Mouse (Mus musculus): ENCODE measurements around the gene Slc5a2. TPM values are rescaled to one million over a fixed set of nuclear protein-coding genes. Genes with fewer than 3 reads are reported as not detected.
A peak's percentile ranks its signal among the peaks of the same experiment; 100 is the strongest.

Slc5a2 gene
- polyA plus RNA-seq, 1 experiment from 2014 or later: 0.50 TPM

DNA sequence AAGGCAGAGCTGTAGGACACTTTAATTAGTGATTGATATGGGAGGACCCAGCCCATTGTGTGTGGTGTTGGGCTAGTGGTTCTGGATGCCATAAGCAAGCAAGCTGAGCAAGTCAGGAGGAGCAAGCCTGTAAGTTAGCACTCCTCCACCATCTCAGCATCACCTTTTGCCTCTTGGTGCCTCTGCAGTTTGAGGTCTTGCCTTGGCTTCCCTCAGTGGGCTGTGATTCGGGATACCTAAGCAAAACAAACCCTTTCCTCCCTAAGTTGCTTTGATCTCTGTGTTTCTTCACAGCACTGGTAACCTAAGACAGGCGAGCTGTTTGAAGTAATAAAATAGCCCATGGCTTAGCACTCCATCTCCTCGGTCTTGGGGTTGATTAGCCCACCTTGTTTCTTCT, 45.8 kb downstream of the Slc5a2 start:
- no peak overlapping the region for H3K4me3 ChIP-seq
- no peak for DNase-seq (ENCODE audit: low spot score)
- H3K36me3 ChIP-seq: no peaks in the 10 kb centered on the region
- no peaks in the 10 kb centered on the region for H3K9me3 ChIP-seq (replicated peaks)
- no peaks in the 10 kb centered on the region for H3K27me3 ChIP-seq (ENCODE audit: low read depth, poor library complexity, severe bottlenecking)
- peaks cover 10% of the 10 kb centered on the region for H3K4me1 ChIP-seq
- no peak overlapping the region for H3K27ac ChIP-seq
- WGBS: 9% methylated on average over 3 of the region's 3 CpGs

- Histone ChIP-seq H3K27me3 (ENCODE audit: low read depth, poor library complexity, severe bottlenecking) (no peaks in the 10 kb centered on the region), H3K36me3 (no peaks in the 10 kb centered on the region), H3K9me3 (replicated peaks) (no peaks in the 10 kb centered on the region), H3K4me3 (no peak overlapping the region), H3K27ac (no peak overlapping the region), H3K4me1 (peaks cover 12% of the 10 kb centered on the region)
- 85% methylated on average over 8 of the region's 8 CpGs for WGBS
- no peak for DNase-seq (ENCODE audit: low spot score)
Measured at GRCm38 (mm10) chr7:128311811-128312210, 46.4 kb downstream of the Slc5a2 start.

DNA sequence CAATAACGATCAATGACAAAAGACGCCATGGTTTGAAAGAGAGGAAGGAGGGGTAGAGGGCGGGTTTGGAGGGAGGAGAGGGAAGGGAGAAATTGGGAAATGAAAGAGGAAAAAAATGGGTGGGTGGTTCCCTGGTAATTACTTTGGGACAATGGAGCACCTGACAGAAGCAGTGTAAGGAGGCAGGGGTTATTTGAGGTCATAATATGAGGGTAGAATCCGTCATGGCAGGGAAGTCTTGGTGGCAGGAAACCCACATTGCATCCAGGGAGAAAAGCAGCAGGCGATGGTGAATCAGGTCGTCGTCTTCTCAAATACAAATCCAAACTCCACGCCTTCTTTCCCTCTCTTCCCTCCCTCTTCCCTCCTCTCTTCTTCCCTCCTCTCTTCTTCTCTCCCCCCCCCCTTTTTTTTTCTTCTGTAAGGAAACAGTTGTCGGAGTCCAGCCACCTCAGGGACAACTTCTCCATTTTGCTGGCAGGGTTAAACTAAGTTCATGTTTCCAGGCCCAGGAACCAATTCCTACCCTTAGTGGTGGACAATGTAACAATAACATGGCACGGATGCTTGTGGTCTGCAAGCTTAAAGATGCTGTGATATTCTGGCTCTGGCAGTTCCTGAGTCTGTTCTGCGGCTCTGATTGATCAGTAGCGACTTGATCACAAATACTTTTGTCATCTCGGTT, 47.1 kb downstream of the Slc5a2 start:
- WGBS: 85% methylated on average over 13 of the region's 13 CpGs
- DNase-seq (ENCODE audit: low spot score): no peak
- Histone ChIP-seq H3K27ac (no peak overlapping the region), H3K4me1 (peaks cover 14% of the 10 kb centered on the region), H3K36me3 (no peaks in the 10 kb centered on the region), H3K9me3 (replicated peaks) (no peaks in the 10 kb centered on the region), H3K27me3 (ENCODE audit: low read depth, poor library complexity, severe bottlenecking) (no peaks in the 10 kb centered on the region), H3K4me3 (no peak overlapping the region)

- no peak overlapping the region for H3K4me3 ChIP-seq
- no peaks in the 10 kb centered on the region for H3K27me3 ChIP-seq (ENCODE audit: low read depth, poor library complexity, severe bottlenecking)
- WGBS: 85% methylated on average over 2 of the region's 2 CpGs
- H3K36me3 ChIP-seq: no peaks in the 10 kb centered on the region
- H3K9me3 ChIP-seq (replicated peaks): no peaks in the 10 kb centered on the region
- DNase-seq (ENCODE audit: low spot score): no peak
- peaks cover 14% of the 10 kb centered on the region for H3K4me1 ChIP-seq
- H3K27ac ChIP-seq: no peak overlapping the region
Measured at GRCm38 (mm10) chr7:128313601-128314000, 48.1 kb downstream of the Slc5a2 start.

- no peaks in the 10 kb centered on the region for H3K27me3 ChIP-seq (ENCODE audit: low read depth, poor library complexity, severe bottlenecking)
- no peaks in the 10 kb centered on the region for H3K36me3 ChIP-seq
- 82% methylated on average over 7 of the region's 7 CpGs for WGBS
- H3K27ac ChIP-seq: no peak overlapping the region
- H3K4me1 ChIP-seq: peaks cover 19% of the 10 kb centered on the region
- H3K9me3 ChIP-seq (replicated peaks): no peaks in the 10 kb centered on the region
- no peak overlapping the region for H3K4me3 ChIP-seq
- DNase-seq (ENCODE audit: low spot score): no peak
Measured at GRCm38 (mm10) chr7:128314491-128314890, 49.0 kb downstream of the Slc5a2 start.

GRCm38 (mm10) chr7:128317011-128317410, 51.6 kb downstream of the Slc5a2 start:
- Histone ChIP-seq H3K4me1 (peaks cover 28% of the 10 kb centered on the region), H3K4me3 (no peak overlapping the region), H3K27ac (no peak overlapping the region), H3K9me3 (replicated peaks) (no peaks in the 10 kb centered on the region), H3K27me3 (ENCODE audit: low read depth, poor library complexity, severe bottlenecking) (no peaks in the 10 kb centered on the region), H3K36me3 (no peaks in the 10 kb centered on the region)
- WGBS: 65% methylated on average over 4 of the region's 4 CpGs
- no peak for DNase-seq (ENCODE audit: low spot score)

DNA sequence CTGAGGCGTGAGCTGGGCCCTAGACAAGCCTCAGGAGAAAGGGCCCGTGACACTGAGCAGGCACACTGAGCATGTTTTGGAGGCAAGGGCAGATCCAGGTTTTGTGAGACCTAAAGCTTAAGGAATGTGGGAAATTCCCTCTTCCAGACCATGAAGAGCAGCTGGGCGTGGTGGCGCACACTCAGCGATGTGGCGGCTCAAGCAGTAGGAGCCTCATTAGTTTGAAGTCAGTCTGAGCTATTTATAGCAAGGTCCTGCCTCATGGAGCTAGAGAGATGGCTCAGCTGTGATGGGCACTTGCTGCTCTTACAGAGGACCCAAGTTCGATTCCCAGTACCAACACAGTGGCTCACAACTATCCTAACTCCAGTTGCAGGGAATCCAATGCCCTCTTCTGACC, 53.7 kb downstream of the Slc5a2 start:
- DNase-seq (ENCODE audit: low spot score): no peak
- 89% methylated on average over 7 of the region's 7 CpGs for WGBS
- no peak overlapping the region for H3K27ac ChIP-seq
- H3K27me3 ChIP-seq (ENCODE audit: low read depth, poor library complexity, severe bottlenecking): no peaks in the 10 kb centered on the region
- H3K4me1 ChIP-seq: peaks cover 28% of the 10 kb centered on the region
- H3K4me3 ChIP-seq: no peak overlapping the region
- H3K9me3 ChIP-seq (replicated peaks): no peaks in the 10 kb centered on the region
- no peaks in the 10 kb centered on the region for H3K36me3 ChIP-seq

- Histone ChIP-seq H3K4me3 (no peak overlapping the region), H3K36me3 (no peaks in the 10 kb centered on the region), H3K27ac (no peak overlapping the region), H3K9me3 (replicated peaks) (no peaks in the 10 kb centered on the region), H3K27me3 (ENCODE audit: low read depth, poor library complexity, severe bottlenecking) (no peaks in the 10 kb centered on the region), H3K4me1 (peaks cover 28% of the 10 kb centered on the region)
- WGBS: 83% methylated on average over 2 of the region's 2 CpGs
- no peak for DNase-seq (ENCODE audit: low spot score)
Measured at GRCm38 (mm10) chr7:128320219-128320816, 54.9 kb downstream of the Slc5a2 start.

GRCm38 (mm10) chr7:128321260-128321659, 55.8 kb downstream of the Slc5a2 start:
- peak; percentile 32 for DNase-seq (ENCODE audit: low spot score)
- H3K9me3 ChIP-seq (replicated peaks): no peaks in the 10 kb centered on the region
- H3K4me3 ChIP-seq: no peak overlapping the region
- peak overlapping the region; percentile 6; the same call in 1 of the 2 replicates for H3K27ac ChIP-seq
- H3K36me3 ChIP-seq: no peaks in the 10 kb centered on the region
- no peaks in the 10 kb centered on the region for H3K27me3 ChIP-seq (ENCODE audit: low read depth, poor library complexity, severe bottlenecking)
- H3K4me1 ChIP-seq: peaks cover 28% of the 10 kb centered on the region
- 50% methylated on average over 7 of the region's 7 CpGs for WGBS

Small RNA genes lying within 50 kb of the gene (microRNA-seq; reads per million reads assigned to microRNA genes)
- not detected for gene Mir3103

Other genes starting within 250 kb of the Slc5a2 start
- 0.28 and 0.40 TPM in 2 replicates for gene Itgam, start 203.0 kb upstream of the Slc5a2 start, polyA plus RNA-seq (2016; fragmentation: Nextera tagmentation; extraction: Ambion mirVana)
- not detected in 2 replicates for gene Gm49368, start 203.0 kb upstream of the Slc5a2 start, polyA plus RNA-seq (2016; fragmentation: Nextera tagmentation; extraction: Ambion mirVana)
- gene Itgax, start 136.1 kb upstream of the Slc5a2 start, polyA plus RNA-seq (2016; fragmentation: Nextera tagmentation; extraction: Ambion mirVana): not detected in 2 replicates
- gene Itgad, start 111.3 kb upstream of the Slc5a2 start, polyA plus RNA-seq (2016; fragmentation: Nextera tagmentation; extraction: Ambion mirVana): not detected in 2 replicates
- 0.23 and 0.51 TPM in 2 replicates for gene Cox6a2, start 59.3 kb upstream of the Slc5a2 start, polyA plus RNA-seq (2016; fragmentation: Nextera tagmentation; extraction: Ambion mirVana)
- 17.8 and 20.0 TPM in 2 replicates for gene Armc5, start 28.3 kb upstream of the Slc5a2 start, polyA plus RNA-seq (2016; fragmentation: Nextera tagmentation; extraction: Ambion mirVana)
- 7.7 and 10.6 TPM in 2 replicates for gene 9130023H24Rik, start 27.6 kb upstream of the Slc5a2 start, polyA plus RNA-seq (2016; fragmentation: Nextera tagmentation; extraction: Ambion mirVana)
- gene Tgfb1i1, start 18.8 kb upstream of the Slc5a2 start, polyA plus RNA-seq (2016; fragmentation: Nextera tagmentation; extraction: Ambion mirVana): 12.9 and 14.5 TPM in 2 replicates
- gene BC017158, start 32.5 kb downstream of the Slc5a2 start, polyA plus RNA-seq (2016; fragmentation: Nextera tagmentation; extraction: Ambion mirVana): 27.9 and 28.4 TPM in 2 replicates
- gene Rgs10, start 153.1 kb downstream of the Slc5a2 start, polyA plus RNA-seq (2016; fragmentation: Nextera tagmentation; extraction: Ambion mirVana): 2.7 and 3.5 TPM in 2 replicates
- gene Tial1, start 196.1 kb downstream of the Slc5a2 start, polyA plus RNA-seq (2016; fragmentation: Nextera tagmentation; extraction: Ambion mirVana): 24.2 and 24.9 TPM in 2 replicates

Data from limb, embryonic 10.5 days (tissue).